Mouse (Mus musculus) layer of hippocampus, adult 2 months (tissue): ENCODE data around the gene Tmem120a. TPM values are rescaled to one million over a fixed set of nuclear protein-coding genes. Genes with fewer than 3 reads are reported as not detected.
A peak's percentile ranks its signal among the peaks of the same experiment; 100 is the strongest.

ENCODE experiments used
- DNase-seq, 2 experiments: peaks; one replicate each; pipeline ENCODE4 v3.0.0; 2022; ENCODE audit warnings: low spot score in 2 of 2
- H3K27ac ChIP-seq: fragments of 200-600 bp; 2 replicates; pipeline ENCODE4 v1.8.1; 2022
- H3K4me3 ChIP-seq: fragments of 200-600 bp; 2 replicates; pipeline ENCODE4 v1.8.1; 2022; ENCODE audit warnings: mild to moderate bottlenecking
- CTCF ChIP-seq: fragments of 200-600 bp; conservative IDR thresholded peaks from 2 replicates; pipeline ENCODE4 v1.8.1; 2022; ENCODE audit warnings: antibody characterized with exemption, mild to moderate bottlenecking, moderate library complexity
- total RNA-seq, 2 experiments: library from RNA; stranded (reverse); gene quantifications; 2 replicates each; pipeline ENCODE4 v1.2.3; 2021

Tmem120a gene
- total RNA-seq, 2 experiments from 2014 or later = 16.9 to 19.8 TPM

DNA sequence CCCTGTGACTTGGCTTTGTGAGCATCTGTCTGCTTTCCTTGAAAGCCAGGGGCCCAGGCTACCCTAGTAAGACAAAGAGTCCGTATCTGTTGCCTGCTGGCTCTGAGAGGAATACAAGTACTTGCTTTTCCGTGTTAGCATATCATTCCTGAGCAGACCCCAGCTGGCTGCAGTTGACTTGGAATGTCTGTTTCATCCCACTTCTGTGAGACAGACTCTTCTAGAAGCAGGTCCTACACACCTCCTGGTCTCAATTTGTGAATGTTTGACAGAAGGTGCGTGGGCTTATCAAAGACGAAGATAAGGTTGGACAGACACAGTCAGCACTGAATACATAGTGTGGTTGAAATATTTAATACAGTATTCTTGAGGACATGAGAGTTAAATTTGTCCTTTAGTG is 31.4 kb downstream of the Tmem120a start:
- TF ChIP-seq CTCF = no peak
- DNase-seq = peak in 1 of 2 experiments; percentile 82
- H3K27ac ChIP-seq = peak overlapping the region; percentile 78; the same call in 1 of the 2 replicates

DNA sequence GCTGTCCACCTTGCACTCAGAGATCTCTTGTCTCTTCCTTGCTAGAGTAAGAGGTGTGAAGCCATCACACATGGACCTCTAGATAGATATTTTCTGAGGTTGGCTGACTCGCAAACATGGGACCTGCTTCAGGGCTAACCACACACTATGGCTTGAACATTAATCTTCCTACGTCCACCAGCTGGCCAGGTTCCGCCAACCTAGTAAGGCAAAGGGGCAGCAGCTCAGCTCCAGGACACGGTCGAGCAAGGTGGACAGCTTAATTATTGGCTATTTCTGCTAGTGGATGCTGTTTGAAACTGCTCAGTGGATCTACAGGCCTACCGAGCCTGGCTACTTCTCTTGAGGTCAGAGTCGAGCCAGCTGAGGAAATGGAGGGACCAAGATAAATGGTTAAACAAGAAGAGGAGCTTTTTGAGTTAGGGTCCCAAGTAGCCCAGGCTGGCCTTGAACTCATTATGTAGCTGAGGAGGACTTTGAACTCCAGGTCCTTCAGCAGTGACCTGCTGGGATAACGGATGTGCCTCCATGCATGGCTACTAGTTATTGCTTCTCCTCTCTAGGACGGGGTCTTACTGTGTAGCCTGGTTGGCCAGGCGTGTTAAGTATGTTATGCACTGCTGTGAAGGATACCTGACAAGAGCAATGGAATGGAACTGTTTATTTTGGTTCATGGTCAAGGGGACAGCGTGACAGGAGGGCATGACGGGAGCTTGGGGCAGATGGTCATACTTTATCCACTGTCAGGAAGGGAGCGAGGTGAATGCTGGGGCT is 32.5 kb downstream of the Tmem120a start:
- DNase-seq = no peak
- Histone ChIP-seq H3K4me3 (no peak overlapping the region), H3K27ac (peak overlapping the region; percentile 78)
- no peak for TF ChIP-seq CTCF

More for the DNA sequence above, 31.4 kb downstream of the Tmem120a start:
- no peak overlapping the region for H3K4me3 ChIP-seq

DNA sequence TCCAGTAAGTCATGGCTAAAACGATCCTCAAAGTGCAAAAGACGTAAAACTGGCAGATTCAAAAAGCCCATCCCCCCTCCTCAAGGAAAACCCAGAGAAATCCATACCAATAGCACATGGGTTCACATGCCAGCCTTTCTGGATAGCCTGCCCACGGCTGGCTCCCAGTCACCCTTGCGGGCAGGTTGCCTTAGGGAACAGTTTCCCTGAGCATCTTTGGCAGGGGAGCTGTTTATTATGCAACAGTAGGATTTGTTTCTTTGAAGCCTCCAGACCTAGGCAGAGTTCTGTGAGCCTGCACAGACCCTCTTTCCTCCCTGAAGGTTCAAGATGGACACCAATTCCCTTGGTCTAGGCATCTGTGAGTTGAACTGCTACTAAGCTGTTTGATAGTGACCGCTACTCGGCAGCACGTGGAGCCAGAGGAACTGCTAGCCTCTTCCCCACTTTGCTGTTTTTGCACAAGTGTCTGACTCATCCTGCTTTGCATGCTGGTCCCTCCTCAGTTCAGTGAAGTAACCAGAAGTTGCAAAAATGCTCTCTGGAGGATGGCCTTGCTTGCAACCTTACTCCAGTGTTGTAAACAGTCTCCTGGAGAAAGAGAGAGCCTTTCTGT is 33.5 kb downstream of the Tmem120a start:
- DNase-seq = no peak
- TF ChIP-seq CTCF = no peak
- no peak overlapping the region for H3K4me3 ChIP-seq
- peak overlapping the region; percentile 78 for H3K27ac ChIP-seq

DNA sequence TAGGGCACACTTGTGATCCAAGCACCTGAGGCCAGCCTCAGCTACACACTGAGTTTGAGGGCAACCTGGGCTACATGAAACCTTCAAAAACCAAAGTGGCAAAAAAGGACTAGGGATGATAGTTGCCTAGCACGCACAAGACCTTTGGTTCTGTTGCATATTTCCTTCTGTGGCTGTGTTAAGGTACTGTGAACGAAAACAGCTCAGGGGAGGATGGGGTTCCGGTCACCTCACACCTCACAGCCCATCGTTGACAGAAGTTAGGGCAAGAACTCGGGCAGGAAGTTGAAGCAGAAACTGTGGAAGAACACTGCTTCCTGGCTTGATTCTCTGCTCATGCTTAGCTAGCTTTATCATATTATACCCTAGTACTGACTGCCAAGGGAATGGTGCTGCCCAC is 34.5 kb downstream of the Tmem120a start:
- H3K27ac ChIP-seq = no peak overlapping the region; the same call in 1 of the 2 replicates
- no peak overlapping the region for H3K4me3 ChIP-seq
- no peak for DNase-seq
- no peak for TF ChIP-seq CTCF

DNA sequence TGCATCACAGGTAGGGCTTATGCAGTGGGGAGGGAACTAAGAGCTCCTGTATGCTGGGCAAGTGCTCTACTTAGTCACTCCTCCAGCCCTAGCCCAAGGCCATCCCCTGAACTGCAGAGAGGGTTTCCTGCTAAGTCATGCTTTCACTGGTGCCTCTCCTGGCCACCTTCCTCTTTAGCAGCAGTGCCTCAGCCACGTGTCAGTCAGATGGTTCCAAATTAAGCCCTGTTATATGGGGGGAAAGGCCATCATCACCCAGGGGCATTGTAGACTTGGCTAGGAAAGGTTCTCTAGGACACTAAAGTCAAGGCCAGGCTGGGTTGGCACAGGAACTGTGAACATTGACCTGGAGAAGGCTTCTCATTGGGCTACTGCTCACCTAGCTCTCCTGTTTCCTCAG is 36.4 kb downstream of the Tmem120a start:
- no peak for DNase-seq
- no peak for TF ChIP-seq CTCF
- Histone ChIP-seq H3K27ac (peak overlapping the region; percentile 19; the same call in 1 of the 2 replicates), H3K4me3 (no peak overlapping the region)

DNA sequence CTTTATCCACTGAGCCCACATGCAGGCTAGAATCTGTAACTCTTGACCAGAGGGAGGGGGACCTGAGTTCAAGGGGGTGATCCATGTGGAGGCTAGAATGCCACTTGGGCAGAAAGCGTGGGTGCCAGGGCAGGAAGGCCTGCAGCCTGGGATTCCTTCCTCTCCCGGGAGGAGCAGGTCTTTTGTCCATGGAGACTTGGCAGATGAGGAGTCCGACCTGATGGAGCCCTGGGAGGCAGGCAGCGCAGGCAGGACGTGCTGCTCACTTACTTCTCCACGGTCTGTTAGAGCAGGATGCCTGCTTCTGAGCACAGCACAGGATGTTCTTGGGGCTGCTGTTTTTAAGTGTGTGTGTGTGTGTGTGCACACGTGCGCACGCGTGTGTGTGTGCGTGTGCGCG is 37.2 kb downstream of the Tmem120a start:
- Histone ChIP-seq H3K27ac (0 out of 2 replicates have a peak overlapping the region, but pooled peaks have one; percentile 23), H3K4me3 (no peak overlapping the region)
- DNase-seq = no peak
- TF ChIP-seq CTCF = no peak

DNA sequence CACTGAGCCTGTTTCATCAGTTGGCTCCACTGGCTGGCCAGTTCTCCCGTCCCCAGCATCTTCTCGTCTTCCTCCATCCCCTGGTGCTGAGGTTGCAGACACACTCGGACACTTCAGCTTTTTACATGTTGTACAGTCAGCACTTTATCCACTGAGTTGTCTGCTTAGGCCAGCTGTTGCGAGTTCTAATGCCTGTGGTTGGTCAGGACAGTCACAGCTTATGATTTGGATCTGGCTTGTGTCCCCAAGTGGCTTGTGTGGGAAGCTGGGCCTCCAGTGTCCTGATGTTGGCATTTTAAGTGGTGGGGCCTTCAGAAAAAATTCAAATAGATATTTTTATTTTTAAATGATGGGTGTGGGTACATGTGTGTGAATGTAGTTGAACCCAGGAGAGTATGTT is 38.9 kb downstream of the Tmem120a start:
- Histone ChIP-seq H3K27ac (no peak overlapping the region), H3K4me3 (no peak overlapping the region)
- DNase-seq = no peak
- no peak for TF ChIP-seq CTCF

DNA sequence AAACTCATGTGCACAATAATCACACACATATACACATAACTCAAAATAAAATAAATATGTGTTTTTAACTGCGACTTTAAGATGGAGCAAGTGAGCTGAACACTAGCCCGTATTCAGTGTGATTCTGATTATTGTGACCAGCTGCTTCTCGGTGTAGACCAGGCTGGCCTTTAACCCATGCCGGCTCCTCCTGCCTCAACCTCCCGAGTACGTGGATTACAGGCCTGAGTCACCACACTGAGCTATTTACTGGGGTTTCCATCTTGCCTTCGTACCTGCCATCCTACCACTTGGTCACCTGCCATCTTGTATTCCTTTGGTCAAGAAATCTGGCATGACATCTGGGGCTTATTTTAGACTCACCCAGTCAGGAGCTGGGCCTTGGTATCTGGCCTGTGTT is 40.8 kb downstream of the Tmem120a start:
- no peak for DNase-seq
- Histone ChIP-seq H3K4me3 (no peak overlapping the region), H3K27ac (peak overlapping the region; percentile 88)
- no peak for TF ChIP-seq CTCF

DNA sequence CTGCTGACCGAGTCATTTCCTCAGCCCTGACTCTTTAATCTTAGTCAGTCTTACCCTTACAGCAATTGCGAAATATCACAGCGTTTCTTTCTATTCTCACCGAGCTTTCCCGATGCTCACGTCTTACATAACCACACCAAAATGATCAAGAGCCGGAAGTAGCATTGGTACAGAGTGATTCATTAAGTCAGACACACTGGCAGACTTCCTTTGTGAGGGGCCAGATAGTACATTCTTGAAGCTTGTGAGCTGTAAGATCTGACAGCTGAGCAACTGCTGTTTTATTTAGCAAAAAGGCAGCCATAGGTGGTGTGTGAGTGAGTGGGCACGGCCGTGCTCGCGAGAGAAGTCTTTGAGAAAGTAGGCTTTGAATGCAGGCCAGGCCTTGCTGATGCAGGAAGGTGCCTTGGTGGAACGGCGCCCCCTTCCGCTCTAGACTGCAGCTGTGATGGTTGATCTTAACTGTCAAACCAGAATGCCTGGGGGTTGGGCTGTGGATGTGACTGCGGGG is 41.5 kb downstream of the Tmem120a start:
- peak; percentile 56 to 79 for DNase-seq
- H3K4me3 ChIP-seq = no peak overlapping the region
- TF ChIP-seq CTCF = peak; percentile 47
- peak overlapping the region; percentile 88 for H3K27ac ChIP-seq

DNA sequence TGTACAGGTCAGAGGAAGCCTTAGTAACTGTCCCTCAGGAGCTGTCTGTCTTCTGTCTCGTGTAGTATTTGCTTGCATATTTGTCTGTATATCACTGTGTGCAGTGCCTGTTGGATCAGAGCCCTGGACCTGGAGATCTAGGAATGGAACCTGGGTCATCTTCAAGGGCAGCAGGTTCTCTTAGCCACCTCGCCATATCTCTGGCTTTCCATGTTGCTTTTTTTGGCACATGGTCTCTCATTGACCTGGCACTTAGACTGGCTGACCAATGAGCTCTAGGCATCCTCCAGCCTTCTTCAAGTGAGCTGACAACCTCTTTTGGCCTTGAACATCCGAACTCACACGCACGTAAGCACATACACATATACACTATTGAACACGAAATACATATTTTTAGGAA is 42.1 kb downstream of the Tmem120a start:
- H3K4me3 ChIP-seq = no peak overlapping the region
- peak overlapping the region; percentile 88 for H3K27ac ChIP-seq
- no peak for TF ChIP-seq CTCF
- DNase-seq = no peak

DNA sequence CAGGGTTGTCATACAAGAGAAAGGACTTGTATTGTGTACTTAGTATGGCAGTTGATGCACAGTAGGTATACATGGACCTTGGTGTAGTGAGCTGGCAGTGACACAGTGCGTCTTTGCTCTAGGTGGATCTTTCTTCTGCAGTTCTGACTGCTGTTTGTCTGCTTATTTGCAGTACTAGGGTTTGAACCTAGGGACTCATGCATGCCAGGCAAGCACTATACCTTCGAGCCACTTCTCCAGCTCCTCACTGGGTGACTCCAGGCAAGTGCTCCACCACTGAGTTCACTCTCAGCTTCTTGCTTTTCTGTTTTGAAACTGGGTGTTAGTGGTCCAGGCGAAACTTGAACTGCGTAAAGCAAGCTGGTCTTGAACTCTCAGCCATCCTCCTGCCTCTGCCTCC is 42.6 kb downstream of the Tmem120a start:
- H3K4me3 ChIP-seq = no peak overlapping the region
- TF ChIP-seq CTCF = no peak
- H3K27ac ChIP-seq = peak overlapping the region; percentile 88
- no peak for DNase-seq

DNA sequence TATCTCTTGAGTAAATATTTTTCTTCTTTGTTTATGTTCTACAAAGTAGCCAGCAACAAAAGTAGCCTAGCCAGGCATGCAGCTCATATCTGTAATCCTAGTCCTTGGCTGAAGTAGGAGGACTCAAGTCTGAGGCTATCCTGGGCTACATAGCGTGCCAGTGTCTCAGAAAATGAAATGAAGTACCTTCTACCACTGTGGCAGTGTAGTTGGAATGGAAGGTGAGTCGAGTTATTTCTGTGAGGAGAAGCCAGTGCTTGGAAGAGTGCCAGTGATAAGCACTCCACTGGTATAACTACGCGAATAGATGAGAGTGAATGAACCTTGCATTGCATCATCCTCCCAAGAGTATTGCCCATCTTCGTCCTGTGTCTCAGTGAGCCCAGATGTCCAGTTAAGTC is 46.5 kb downstream of the Tmem120a start:
- Histone ChIP-seq H3K27ac (no peak overlapping the region), H3K4me3 (no peak overlapping the region)
- no peak for DNase-seq
- no peak for TF ChIP-seq CTCF

DNA sequence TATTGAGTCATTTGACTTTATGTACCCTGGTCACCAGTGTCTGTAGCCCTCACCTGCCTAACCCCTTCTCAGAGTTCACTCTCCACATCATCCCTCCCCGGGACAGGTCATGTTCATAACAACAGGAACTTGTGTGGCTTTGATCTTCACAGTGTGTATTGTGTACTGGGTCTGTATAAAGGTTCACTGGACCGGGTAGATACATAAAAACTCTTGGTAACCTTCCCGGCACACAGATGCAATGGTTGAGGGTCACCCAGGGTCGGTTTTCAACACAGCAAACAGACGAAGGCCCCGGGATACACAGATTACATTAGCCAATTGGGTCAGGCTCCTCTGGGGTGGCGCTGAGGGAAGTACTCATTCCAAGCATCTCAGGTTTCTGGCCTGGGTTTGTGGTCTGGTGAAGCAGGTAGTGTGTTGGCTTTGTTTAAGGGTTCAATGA is 48.9 kb downstream of the Tmem120a start:
- no peak overlapping the region for H3K4me3 ChIP-seq
- H3K27ac ChIP-seq = no peak overlapping the region; the same call in 1 of the 2 replicates
- TF ChIP-seq CTCF = no peak
- no peak for DNase-seq
